Mouse (Mus musculus) gastrocnemius, postnatal 36 days (tissue): ENCODE measurements around the gene Nsg1. TPM values are rescaled to one million over a fixed set of nuclear protein-coding genes. Genes with fewer than 3 reads are reported as not detected.

Experiments
- DNase-seq, 2 experiments: peaks; one replicate each; pipeline ENCODE4 v3.0.0; 2022
- intact Hi-C: fragments of 180-260 bp; cut with DNase I; formaldehyde crosslinking; loops from one replicate; pipeline ENCODE4 v1.15.1; 2025
- long read RNA-seq, 2 experiments: library from polyadenylated mRNA; stranded (forward); transcript quantifications; one replicate each; pipeline ENCODE4 v2.0.0; 2021
- total RNA-seq, 2 experiments: library from RNA; stranded (reverse); gene quantifications; 2 replicates each; pipeline ENCODE4 v1.2.3; 2021

Gene Nsg1
- total RNA-seq: 1 to 10 TPM; 2.7 to 2.9 TPM
- long read RNA-seq, experiment 1: 0 reads
- long read RNA-seq, experiment 2, partial matches to known transcripts: 0 of 2 reads
- long read RNA-seq, experiment 2, other reads (novel, unspliced or antisense): 2 of 2 reads

DNA sequence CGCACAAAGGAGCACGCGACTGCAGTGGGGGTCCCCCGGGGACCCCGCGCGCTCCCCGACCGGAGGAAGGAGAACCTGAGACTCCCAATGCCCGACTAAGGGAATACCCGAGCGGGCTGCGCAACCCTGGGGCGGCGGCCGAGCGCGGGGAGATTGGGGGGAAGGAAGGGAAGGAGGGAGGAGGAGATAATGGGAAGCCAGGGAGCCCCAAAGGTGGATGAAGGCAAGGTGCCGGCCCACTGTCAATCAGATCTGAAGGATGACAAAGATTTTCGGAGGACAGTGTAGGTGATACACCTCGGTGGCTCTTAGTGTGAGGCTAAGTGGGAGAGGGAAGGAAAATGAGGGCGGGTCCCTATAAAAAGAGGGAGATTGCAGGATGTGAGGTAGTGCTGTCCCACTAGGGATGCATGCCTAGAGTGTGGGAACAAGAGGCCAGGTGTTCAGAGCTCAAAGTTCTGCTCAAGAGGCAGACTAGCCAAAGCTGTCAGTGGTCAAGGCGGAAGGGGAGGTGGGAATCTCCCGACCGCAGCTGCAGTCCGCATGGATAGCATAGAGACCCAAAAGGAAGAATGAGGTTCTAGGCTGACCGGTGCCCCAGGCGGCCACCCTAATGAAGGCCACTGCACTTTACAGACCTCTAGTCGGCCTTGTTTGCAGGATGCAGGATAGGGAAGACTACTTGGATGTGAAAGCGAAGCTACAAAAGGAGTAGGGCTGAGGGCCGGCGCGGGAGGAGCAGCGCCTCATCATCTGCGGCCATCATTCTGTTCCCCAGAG lies at the start of gene Nsg1:
Nsg1 (minus strand) TSS at position 274 of the 780 bp plus-strand sequence.
- intact Hi-C loops: no loop called here
- no peak for DNase-seq

DNA sequence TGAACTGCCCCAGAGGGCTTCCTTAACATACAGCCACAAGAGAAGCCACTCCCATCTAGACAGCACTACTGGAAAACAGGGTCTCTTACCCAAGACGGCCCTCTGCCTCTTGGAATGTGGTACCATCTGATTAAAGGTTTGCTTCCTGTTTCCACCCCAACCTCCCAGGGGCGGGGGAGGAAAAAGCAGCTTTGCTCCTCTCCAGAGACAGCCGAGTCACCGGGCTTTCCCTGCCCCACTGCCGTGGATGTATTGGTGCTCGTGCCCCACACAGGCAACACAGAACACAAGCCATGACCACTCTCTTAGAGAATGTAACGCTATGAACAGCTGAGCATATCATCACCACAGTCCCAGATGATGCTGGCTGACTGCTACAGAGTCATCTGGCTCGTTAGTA lies 49.3 kb upstream of the Nsg1 start:
- DNase-seq: no peak
- intact Hi-C loops: no loop called here

DNA sequence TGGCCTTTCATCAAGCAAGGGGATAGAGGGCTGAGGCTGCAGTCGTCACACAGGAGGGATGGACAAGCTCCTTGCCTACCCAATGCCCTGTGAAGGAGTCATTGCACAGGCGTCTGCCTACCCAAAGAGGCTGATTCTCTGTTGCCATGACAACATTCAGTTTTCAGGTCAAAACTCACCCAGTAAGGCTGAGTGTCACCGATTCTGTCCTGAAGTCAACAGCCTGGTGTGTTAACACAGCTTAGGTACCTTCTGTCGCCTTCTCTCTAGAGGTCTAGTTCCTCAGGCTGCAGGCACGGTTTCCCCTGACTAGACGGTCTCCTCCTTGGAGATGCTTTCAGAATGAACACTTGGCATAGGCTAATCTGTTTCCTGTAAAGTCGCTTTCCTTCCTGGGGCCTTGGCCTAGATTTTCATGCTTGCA lies 45.6 kb upstream of the Nsg1 start:
- intact Hi-C loops: no loop called here
- no peak for DNase-seq

DNA sequence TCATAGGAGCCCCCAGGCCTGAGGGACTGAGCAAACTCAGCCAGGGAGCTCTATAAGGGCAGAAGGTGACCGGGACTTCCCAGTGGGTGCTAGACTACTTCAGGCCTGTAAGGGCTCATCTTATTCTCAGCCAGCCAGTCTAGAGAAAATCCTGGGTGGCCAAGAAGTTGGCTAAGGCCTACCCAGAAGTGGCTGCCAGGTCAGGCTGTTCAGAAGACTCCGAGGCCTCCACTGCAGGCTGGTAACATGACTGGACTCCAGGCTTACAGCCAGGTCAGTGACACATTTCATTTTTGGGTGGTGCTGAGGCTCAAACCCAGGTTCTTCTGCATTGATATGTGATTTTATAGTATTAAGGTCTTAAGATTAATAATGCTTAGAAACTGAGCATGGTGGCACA lies 40.0 kb upstream of the Nsg1 start:
- no peak for DNase-seq
- intact Hi-C loops: loop anchor here (5.0 kb wide), 1 partner anchor 92 kb away; no protein-coding TSS in a partner anchor

DNA sequence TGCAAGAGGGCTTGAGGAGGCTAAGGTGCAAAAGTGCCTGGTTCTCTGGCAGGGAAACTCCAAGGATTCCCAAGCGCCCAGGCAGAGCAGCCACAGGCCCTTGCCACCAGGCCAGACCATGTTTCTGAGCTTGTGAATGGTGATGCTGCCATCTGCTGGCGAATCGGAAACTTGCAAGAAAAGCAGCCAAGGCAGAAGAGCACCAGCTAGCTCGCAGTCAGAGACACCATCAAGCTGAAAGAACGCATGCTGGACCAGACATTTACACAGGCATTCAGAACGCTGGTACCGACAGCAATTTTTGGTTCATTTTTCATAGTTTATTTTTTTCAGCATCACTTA lies 37.7 kb upstream of the Nsg1 start:
- DNase-seq: peak; percentile 68 to 81
- intact Hi-C loops: loop anchor here (5.0 kb wide), 1 partner anchor 90 kb away; no protein-coding TSS in a partner anchor

DNA sequence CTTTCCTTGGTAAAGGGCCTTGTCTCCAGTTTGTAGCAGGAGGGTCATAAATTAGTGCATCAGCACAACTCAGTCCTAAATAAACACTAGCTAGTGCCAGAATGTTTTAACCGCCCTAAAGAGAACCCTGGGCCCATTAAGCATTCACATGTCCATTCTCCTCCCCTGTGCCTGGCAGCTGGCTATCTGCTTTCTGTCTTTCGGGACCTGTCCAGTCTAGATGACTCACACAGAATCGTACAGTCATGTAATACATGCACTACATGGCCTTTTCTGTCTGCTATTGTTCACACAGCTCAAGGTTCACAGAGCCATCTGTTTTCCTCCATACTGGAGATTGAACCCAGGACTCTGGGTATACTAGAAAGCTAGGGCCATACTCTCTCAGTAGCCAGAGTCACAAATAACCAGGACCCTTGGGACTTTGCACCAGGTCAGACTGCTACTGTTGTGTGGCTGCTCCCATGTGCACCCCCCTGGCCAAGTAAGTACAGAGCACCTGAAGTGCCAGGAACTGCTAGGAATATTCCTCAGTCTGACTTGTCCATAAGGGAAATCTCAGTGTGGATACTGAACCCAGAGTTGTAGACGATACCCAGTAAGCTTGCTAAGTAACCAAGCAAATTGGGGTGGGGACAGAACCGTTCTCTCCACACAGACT lies 37.2 kb upstream of the Nsg1 start:
- intact Hi-C loops: loop anchor here (5.0 kb wide), 1 partner anchor 90 kb away; no protein-coding TSS in a partner anchor
- DNase-seq: no peak

DNA sequence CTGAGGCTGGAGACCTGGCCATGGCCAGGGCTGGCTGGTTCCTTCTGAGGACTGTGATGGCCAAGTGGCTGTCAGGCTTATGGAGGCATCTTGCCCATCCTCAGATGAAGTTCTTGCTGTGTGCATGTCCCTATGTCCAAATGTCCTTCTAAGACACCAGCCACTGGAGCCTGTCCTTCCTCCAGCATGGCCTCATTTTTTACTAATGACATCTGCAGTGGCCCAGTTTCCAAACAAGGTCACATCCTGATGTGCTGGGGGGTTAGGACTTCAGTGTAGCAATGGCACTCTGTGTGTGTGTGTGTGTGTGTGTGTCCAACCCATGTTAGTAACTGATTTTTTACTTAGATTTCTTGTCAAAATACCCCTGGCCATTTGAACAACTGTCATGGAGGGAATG lies 36.2 kb upstream of the Nsg1 start:
- no peak for DNase-seq
- intact Hi-C loops: loop anchor here (5.0 kb wide), 1 partner anchor 89 kb away; no protein-coding TSS in a partner anchor

DNA sequence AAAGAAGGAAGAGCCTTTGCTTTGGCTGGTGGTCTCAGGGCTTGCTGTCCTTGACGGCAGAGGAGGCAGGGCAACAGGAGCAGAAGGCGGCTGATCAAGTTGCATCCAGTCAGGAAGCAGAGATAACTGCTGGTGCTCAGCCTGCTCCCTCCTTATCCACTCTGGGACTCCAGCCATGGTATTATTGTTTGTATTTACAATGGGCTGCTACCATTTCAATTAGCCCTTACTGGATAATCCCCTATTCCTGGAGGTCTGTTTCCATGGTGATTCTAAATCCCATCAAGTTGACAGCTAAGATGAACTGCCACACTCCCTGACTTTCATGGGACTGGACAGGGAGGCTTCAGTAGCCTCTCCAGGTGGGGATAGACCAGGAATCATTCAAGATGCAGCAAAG lies 35.2 kb upstream of the Nsg1 start:
- DNase-seq: no peak
- intact Hi-C loops: loop anchor here (5.0 kb wide), 2 partner anchors 88 to 98 kb away; no protein-coding TSS in a partner anchor

DNA sequence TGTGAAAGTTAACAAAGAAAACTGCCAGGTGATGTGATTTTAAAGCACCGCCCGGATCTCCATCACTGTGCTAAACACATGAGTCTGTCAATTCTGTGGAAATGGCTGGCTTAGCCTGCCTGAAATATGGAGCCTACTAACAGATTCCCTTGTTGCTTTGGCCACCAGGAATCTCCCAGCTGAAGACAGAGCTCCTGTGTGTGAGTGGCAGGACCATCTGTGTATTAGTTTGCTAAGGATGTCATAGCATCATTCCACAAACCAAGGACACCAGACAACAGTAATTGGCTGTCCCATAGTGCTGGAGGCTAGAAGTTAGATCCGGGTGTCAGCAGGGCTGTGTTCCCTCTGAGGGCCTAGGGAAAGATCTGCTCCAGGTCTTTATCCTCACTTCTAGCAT lies 31.2 kb upstream of the Nsg1 start:
- intact Hi-C loops: loop anchor here (5.0 kb wide), 1 partner anchor 94 kb away; no protein-coding TSS in a partner anchor
- no peak for DNase-seq

DNA sequence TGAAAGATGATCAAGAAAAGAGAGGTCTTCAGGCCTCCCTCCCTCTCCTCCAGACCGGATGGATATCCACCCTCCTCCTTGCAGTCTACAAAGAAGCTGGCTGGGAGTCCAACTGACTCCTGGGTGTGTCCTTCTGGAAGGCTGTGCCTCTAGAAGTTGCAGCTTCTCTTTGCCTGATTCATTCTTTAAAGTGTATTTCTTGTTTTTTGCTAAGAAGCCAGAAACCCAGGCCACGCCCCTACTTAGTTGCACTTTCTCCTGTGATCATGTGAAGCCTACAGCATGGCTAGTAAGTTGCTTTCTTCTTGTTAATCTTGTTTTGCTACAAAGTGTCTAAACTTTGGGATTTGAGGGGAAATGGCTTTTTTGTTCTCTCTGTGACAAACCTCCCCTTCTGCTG lies 27.3 kb upstream of the Nsg1 start:
- no peak for DNase-seq
- intact Hi-C loops: no loop called here

DNA sequence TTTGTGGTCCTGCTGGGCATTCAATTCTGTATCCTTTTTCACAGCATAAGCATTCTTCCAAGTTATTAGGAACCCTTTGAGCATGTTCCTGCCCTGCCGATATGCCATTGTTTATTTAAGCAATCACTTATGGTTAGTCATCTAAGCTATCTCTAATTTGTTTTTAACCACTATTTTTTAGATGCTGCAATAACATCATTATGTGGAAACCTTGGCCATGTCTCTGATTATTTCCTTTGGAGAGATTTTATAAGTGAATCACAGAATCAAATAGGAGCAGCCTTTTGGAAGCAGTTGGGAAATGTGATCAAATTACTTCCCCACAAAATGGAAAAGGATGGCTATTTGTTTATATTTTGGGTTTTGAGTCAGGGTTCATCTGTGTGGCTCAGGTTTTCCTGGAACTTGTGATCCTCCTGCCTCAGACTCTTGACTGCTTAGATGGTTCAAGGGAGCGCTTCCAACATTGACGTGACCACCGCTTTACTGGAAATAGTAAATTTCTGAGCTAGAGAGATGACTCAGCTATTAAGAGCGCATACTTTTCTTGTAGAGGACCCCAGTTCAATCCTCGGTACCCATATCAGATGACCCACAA lies 25.1 kb upstream of the Nsg1 start:
- no peak for DNase-seq
- intact Hi-C loops: no loop called here

DNA sequence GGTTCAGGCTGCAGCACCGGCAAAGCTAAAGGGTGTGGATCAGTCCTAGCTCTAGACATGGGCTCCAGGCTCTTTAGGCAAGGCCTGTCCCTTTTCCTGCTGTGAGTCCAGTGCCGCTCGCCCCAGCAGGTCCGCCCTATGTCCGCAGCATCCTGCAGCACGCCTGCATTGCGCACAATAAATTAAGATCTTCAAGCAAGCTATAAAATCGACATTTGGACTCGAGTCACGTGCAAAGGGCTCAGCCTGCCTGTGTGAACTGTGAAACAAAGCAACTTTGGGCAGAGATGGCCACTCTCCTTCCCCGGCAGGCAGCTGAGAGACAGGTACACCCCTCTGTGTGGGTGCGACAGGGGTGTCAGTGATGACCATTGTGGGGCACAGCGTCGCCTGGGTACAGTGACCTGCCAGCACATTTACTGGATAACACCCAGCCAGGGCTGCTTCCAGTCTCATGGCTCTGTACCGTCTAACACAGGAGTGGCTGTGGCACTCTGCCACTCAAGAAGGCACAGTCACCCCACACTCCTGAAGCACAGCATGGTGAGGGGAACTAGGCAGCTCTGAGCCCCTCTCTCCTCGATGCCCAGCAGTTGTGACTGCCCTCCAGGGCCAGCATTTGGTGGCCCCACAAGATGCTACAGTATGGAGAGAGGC lies 14.7 kb upstream of the Nsg1 start:
- intact Hi-C loops: no loop called here
- no peak for DNase-seq

DNA sequence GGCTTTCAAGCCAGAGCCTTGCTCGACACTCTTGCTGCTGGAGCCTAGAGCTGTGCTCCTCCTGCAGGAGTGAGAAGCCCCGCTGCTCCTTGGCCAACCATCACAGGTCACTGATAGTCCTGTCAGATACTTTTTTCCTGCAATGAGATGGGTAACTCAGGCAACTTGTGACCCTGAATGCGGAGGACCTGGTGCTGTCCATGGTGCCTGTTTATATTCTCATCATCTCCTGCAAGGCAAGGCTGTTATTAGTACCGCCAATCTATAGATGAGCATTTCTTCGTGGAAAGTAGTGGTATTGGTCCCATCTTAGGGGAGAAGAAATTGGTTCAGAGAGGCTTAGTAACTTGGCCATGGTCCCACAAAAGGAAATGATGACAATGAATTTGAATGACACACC lies 14.1 kb upstream of the Nsg1 start:
- intact Hi-C loops: no loop called here
- no peak for DNase-seq

DNA sequence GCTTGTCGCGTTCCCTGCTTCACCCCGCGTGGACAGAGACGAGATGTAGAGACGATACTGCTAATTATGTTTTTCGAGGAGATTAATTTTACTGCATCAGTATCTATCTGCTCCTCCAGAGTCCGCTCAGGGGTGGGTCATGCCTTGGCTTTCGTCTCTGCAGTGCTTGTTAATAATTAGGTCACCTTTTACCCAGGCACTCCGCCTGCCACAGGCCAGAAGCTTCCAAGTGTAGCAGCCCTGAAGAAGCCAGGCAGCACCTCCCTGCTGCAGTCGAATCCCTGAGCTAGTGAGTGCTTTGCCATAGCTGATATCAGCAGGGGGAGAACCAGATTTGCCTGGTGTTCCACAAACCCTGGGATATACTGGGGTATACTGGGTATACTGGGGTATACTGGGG lies 8.8 kb upstream of the Nsg1 start:
- DNase-seq: no peak
- intact Hi-C loops: loop anchor here (5.0 kb wide), 1 partner anchor 876 kb away; no protein-coding TSS in a partner anchor

DNA sequence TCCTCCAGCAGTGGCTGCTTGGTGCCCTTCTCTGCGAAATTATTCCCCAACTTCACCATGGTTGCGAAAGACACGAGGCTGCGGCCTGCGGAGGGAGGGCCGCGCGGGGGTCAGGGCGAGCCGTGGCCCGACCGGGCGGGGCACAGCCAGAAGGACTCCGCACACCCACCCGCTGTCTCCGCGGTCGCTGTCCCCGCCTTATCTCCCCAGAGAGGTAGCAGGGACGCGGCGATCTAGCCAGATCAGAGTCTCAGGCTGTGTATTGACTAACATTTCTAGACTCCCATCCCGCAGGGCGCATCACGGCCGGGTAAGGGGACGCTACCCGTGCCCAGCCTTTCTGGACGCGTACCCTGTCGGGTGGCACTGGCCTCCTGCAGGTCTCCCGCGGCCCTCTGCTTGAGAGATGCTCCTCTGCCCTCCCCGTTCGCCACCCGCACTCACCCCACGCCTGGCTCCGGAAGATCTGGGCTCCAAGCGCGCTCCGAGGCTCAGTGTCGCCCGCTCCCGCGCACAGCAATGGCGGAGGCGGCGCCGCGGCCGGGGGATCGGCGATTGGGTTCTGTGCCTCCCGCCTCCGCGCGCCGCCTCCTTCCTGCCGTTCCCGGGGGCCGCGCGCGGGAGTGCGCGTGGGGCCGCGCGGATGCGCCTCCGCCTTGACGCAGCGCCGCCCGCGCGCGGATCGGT lies 617 bp downstream of the Nsg1 start:
- intact Hi-C loops: no loop called here
- peak; percentile 29 to 37 for DNase-seq

DNA sequence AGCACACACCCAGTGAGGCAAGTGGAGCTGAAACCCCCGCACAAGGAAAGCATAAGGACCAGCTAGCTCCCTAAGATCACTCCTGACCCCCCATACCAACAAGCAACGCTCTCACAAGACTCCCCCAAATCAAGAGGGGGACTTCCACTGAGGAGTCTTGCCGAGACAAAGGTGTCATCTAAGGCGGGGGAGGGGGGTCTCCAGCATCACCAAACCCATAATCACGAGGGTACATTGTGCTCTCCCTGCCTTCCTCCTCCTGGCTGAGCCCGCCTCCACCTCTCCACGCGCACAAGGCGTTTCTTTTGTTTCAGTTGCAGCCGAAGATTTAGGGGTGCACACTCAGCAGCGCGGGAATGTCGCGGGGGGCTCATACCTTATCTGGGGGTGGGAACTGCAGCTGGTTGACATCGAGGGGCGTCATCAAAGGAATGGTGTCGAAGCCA lies 1.2 kb downstream of the Nsg1 start:
- intact Hi-C loops: no loop called here

DNA sequence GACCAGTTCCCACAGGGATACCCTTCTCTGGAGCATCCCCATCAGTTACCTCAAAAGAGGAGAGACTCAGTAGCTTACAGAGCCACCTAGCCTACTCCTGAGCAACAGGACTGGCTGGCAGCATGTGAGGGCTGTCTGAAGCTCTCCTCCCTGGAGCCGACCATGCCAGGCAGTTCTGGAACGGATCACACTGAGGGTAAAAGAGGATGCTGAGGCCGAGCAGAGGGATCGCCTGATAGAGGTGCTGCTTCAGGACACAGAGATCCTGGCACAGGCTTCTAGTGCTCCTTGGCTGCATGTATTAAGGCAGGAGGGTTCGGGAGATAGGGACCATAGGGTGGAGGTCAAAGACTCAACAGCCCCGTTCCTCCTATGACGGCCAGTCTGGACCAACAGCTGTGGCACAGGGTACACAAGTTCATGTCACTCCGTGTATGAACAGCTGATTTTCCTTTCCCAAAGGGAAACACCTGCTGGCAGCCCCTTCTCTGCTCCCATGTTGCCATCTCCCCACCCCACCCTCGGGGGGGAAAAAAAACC lies 2.2 kb downstream of the Nsg1 start:
- no peak for DNase-seq
- intact Hi-C loops: no loop called here

More for the DNA sequence above, 1.2 kb downstream of the Nsg1 start:
- no peak for DNase-seq

DNA sequence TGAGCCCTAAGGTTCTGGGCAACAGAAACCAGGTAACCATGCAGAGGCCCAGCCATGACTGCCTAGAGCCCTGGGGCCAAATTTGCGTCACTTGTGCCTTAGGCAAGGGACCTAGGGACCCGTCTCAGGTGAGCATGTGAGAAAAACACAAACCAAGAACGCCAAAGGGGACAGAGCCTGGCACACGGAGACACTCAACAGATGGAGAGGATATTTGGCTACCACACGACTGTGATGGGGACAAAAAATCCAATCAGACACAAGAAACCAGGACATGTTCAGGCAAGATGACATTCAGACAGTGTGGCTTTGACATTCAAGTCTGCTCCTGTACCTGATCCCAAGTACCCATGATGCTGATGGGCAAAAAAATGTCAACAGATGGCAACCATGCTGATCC lies 6.1 kb downstream of the Nsg1 start:
- DNase-seq: no peak

DNA sequence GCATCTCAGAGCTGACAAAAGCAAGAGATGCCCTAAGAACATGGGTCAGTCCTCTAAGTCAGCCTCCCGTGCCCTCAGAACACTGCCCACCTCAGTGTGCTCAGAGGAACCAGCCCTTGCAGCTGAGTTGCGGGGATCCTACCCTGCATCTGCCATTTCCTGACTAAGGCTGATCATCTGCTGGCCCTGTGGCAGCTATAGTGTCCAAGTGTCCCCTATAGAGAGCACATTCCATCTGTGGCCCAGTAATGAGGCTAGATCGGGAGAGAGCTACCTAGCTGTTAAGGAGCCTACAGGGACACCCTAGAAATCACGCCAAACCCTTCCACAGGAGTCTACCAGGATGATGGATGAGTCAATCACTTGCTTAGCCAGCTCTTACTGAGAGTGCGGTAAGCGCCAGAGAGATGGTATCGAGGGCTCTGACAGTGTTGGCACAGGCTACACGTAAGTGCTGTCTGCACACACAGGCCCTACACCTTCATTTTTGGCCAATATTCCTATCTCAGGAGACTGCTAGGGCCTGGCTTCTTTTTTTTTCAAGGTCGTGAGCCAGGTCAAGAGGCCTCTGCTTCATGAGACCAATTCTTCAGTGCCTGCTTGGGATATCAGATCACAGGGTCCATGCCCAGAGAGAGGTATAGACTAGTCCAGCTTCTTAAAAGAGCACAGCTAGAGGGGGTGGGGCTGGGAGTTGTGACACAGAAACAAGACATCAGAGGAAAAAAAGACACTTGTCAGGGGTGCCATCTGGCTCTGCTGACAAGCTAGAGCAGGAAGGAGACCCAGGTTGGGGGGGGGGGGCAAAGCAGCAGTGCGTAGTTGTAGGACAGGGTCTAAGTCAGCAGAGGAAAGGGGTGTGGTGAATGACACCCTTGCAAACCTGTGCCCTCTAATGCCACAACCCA lies 7.3 kb downstream of the Nsg1 start:
- intact Hi-C loops: no loop called here
- no peak for DNase-seq

More for the DNA sequence above, 6.1 kb downstream of the Nsg1 start:
- intact Hi-C loops: no loop called here
